Mouse (Mus musculus) heart, postnatal 25 days (tissue): Measurements from ENCODE around the gene Il33. TPM values are rescaled to one million over a fixed set of nuclear protein-coding genes. Genes with fewer than 3 reads are reported as not detected.
A peak's percentile ranks its signal among the peaks of the same experiment; 100 is the strongest.
"Not testable (repeated sequence)": the region's sequence is repeated elsewhere in the genome, so short reads cannot be mapped to it uniquely, and the experiment has no call there.

ENCODE experiments used
- DNase-seq: peaks from one replicate; pipeline ENCODE4 v3.0.0; 2022; ENCODE audit warnings: low spot score
- intact Hi-C: fragments of 180-260 bp; cut with DNase I; formaldehyde crosslinking; loops from one replicate; pipeline ENCODE4 v1.15.1; 2025
- total RNA-seq, 2 experiments: library from RNA; stranded (reverse); gene quantifications; 2 replicates each; pipeline ENCODE4 v1.2.3; 2021

Il33 gene
- total RNA-seq, 2 experiments from 2014 or later = 3.9 to 6.1 TPM

- intact Hi-C loops = no loop called here
- peak; percentile 76 for DNase-seq
These were observed 5.4 kb downstream of the Il33 start for GRCm38 (mm10) chr19:29930296-29930695.

- intact Hi-C loops = no loop called here
- no peak for DNase-seq
These were observed 12.5 kb downstream of the Il33 start for GRCm38 (mm10) chr19:29937445-29937844.

GRCm38 (mm10) chr19:29940239-29940638, 15.3 kb downstream of the Il33 start:
- intact Hi-C loops = no loop called here

GRCm38 (mm10) chr19:29941208-29941607, 16.3 kb downstream of the Il33 start:
- intact Hi-C loops = no loop called here
- DNase-seq = no peak

More at GRCm38 (mm10) chr19:29940239-29940638, 15.3 kb downstream of the Il33 start:
- DNase-seq = peak; percentile 19

GRCm38 (mm10) chr19:29942358-29942757, 17.4 kb downstream of the Il33 start:
- no peak for DNase-seq
- intact Hi-C loops = no loop called here

GRCm38 (mm10) chr19:29944426-29944825, 19.5 kb downstream of the Il33 start:
- intact Hi-C loops = no loop called here
- DNase-seq = no peak

GRCm38 (mm10) chr19:29944935-29945334, 20.0 kb downstream of the Il33 start:
- intact Hi-C loops, DNase-seq: not testable (repeated sequence)

- intact Hi-C loops = no loop called here
- DNase-seq = no peak
These were observed 20.9 kb downstream of the Il33 start for GRCm38 (mm10) chr19:29945557-29946422.

- DNase-seq = no peak
- intact Hi-C loops = no loop called here
These were observed 21.5 kb downstream of the Il33 start for GRCm38 (mm10) chr19:29946423-29946716.

GRCm38 (mm10) chr19:29947056-29947455, 22.1 kb downstream of the Il33 start:
- intact Hi-C loops = loop anchor here (1.0 kb wide), 1 partner anchor 31 kb away; no protein-coding TSS in a partner anchor

GRCm38 (mm10) chr19:29947891-29948801, 23.2 kb downstream of the Il33 start:
- DNase-seq = peak; percentile 80
- intact Hi-C loops = loop anchor here (1.0 kb wide), 1 partner anchor 30 kb away; no protein-coding TSS in a partner anchor

More at GRCm38 (mm10) chr19:29947056-29947455, 22.1 kb downstream of the Il33 start:
- no peak for DNase-seq

- intact Hi-C loops = no loop called here
These were observed 27.6 kb downstream of the Il33 start for GRCm38 (mm10) chr19:29952538-29952937.

GRCm38 (mm10) chr19:29953833-29954232, 28.9 kb downstream of the Il33 start:
- no peak for DNase-seq
- intact Hi-C loops = no loop called here

More at GRCm38 (mm10) chr19:29952538-29952937, 27.6 kb downstream of the Il33 start:
- DNase-seq = no peak

- DNase-seq = no peak
- intact Hi-C loops = no loop called here
These were observed 30.5 kb downstream of the Il33 start for GRCm38 (mm10) chr19:29955454-29955853.

- no peak for DNase-seq
- intact Hi-C loops = no loop called here
These were observed 36.0 kb downstream of the Il33 start for GRCm38 (mm10) chr19:29960906-29961305.

GRCm38 (mm10) chr19:29961842-29962241, 36.9 kb downstream of the Il33 start:
- intact Hi-C loops = no loop called here
- no peak for DNase-seq

- intact Hi-C loops = no loop called here
- no peak for DNase-seq
These were observed 38.7 kb downstream of the Il33 start for GRCm38 (mm10) chr19:29963598-29964092.

- DNase-seq = no peak
- intact Hi-C loops = no loop called here
These were observed 43.0 kb downstream of the Il33 start for GRCm38 (mm10) chr19:29967960-29968359.

GRCm38 (mm10) chr19:29973396-29973795, 48.5 kb downstream of the Il33 start:
- DNase-seq = peak; percentile 48
- intact Hi-C loops = loop anchor here (10.0 kb wide), 1 partner anchor 231 kb away; no protein-coding TSS in a partner anchor

GRCm38 (mm10) chr19:29978847-29979246, 53.9 kb downstream of the Il33 start:
- no peak for DNase-seq
- intact Hi-C loops = loop anchor here (1.0 to 10.0 kb wide), 5 partner anchors 32 to 297 kb away; no protein-coding TSS in a partner anchor
